Mouse (Mus musculus): ENCODE measurements around the gene Ndufb7. TPM values are rescaled to one million over a fixed set of nuclear protein-coding genes. Genes with fewer than 3 reads are reported as not detected.
A peak's percentile ranks its signal among the peaks of the same experiment; 100 is the strongest.

The Ndufb7 gene
- total and polyA plus RNA-seq, 2 experiments from 2014 or later, result 155 to 392 TPM

DNA sequence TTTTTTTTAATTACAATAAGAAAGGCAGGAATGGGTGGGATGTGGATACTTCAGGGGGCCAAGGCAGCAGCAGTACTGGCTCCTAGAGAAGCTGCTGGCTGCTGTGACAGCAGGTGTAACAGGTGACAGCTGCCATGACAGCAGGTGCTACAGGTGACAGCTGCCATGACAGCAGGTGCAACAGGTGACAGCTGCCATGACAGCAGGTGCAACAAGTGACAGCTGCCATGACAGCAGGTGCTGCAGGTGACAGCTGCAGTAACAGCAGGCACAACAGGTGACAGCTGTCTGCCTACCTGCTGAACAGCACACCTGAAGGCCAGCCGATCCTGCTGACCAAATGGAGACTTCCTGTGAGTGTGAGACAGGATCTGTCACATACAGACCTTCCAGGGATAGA lies 18.3 kb downstream of the Ndufb7 start:
- Histone ChIP-seq H3K27ac (ENCODE audit: low read depth, low read length) (no peak overlapping the region), H3K36me3 (ENCODE audit: insufficient read depth) (peaks cover 6% of the 10 kb centered on the region; the same call in 1 of the 2 replicates), H3K27me3 (ENCODE audit: insufficient read depth, low read length) (no peaks in the 10 kb centered on the region), H3K4me1 (ENCODE audit: insufficient read depth) (no peaks in the 10 kb centered on the region), H3K9ac (no peak overlapping the region), H3K9me3 (ENCODE audit: low read length) (no peaks in the 10 kb centered on the region), H3K4me3 (ENCODE audit: low read depth, low read length) (no peak overlapping the region), H3K4me2 (ENCODE audit: low read depth) (no peak overlapping the region)
- TF ChIP-seq CTCF (IDR thresholded peaks at IDR 0.05; ENCODE audit: low read depth), result 0 out of 2 replicates have a peak, but pooled peaks have one; percentile 2
- no peak for DNase-seq
- WGBS, result 79% methylated on average over 1 of the region's 1 CpGs
- no peak for ATAC-seq

DNA sequence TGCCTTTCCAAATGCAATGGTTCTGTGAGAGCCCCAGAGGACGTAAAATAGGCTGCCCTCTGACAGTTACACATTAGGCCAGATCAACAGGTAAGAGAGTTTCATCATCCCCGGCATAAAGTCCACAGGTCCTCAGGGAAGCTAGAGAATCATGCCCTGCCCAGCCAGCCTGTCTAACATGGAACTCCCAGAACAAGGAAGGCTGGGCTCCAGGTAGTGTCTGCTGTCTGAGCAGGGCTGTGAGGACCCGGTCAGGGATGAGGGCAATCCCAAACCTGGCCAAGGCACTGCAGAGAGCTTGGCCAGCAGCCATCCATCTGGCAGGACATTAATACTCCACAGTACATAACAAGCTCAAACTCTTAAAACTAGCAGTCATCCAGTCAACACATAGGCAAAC lies 18.9 kb downstream of the Ndufb7 start:
- no peaks in the 10 kb centered on the region for H3K27me3 ChIP-seq (ENCODE audit: insufficient read depth, low read length)
- no peaks in the 10 kb centered on the region for H3K4me1 ChIP-seq (ENCODE audit: insufficient read depth)
- TF ChIP-seq CTCF (IDR thresholded peaks at IDR 0.05; ENCODE audit: low read depth), result no peak
- no peak overlapping the region for H3K4me3 ChIP-seq (ENCODE audit: low read depth, low read length)
- no peak overlapping the region for H3K4me2 ChIP-seq (ENCODE audit: low read depth)
- H3K9ac ChIP-seq, result no peak overlapping the region
- H3K36me3 ChIP-seq (ENCODE audit: insufficient read depth), result peaks cover 6% of the 10 kb centered on the region; the same call in 1 of the 2 replicates
- 81% methylated on average over 3 of the region's 3 CpGs for WGBS
- ATAC-seq, result no peak
- H3K27ac ChIP-seq (ENCODE audit: low read depth, low read length), result no peak overlapping the region
- no peaks in the 10 kb centered on the region for H3K9me3 ChIP-seq (ENCODE audit: low read length)
- no peak for DNase-seq

DNA sequence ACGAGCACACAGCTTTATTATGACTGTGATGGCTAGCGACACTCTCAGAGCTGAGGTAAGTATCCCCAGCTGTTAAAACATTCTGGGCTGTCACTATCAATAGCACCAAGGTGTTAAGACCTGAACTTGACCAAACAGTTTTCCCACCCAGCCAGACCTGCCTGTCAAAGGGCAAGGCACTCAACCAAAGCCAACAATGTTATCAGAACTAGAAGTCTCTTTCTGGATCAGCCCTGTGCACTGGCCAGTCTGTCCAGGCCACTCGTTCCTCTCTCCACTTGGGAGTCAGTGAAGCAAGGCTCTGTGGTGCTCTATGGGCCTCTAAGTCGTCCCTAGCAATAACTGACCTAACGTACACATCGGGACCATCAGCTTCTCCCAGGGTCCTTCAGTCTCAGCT lies 21.2 kb downstream of the Ndufb7 start:
- 90% methylated on average over 6 of the region's 6 CpGs for WGBS

DNA sequence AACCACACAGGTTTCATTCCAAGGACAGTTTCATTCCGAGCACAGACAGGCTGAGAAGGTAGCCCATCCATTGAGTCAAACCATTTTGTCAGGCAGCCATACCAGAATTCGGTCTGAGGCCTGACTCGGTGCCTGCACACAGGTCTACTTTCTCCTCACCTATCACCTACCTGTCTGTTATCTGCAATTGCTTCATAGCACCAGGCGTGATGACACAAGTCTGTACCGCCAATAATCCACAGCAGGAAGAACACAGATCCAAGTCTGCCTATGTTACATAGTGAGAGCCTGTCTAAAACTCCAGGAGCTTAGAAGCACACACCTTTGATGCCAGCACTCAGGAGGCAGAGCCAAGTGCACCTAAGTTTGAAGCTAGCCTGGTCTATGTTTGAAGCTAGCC lies 22.4 kb downstream of the Ndufb7 start:
- 97% methylated on average over 5 of the region's 5 CpGs for WGBS
- DNase-seq, result no peak
- no peak for TF ChIP-seq CTCF (IDR thresholded peaks at IDR 0.05; ENCODE audit: low read depth)
- no peak overlapping the region for H3K9ac ChIP-seq
- H3K36me3 ChIP-seq (ENCODE audit: insufficient read depth), result peaks cover 3% of the 10 kb centered on the region; the same call in 1 of the 2 replicates
- no peak for ATAC-seq
- H3K27ac ChIP-seq (ENCODE audit: low read depth, low read length), result no peak overlapping the region
- H3K27me3 ChIP-seq (ENCODE audit: insufficient read depth, low read length), result no peaks in the 10 kb centered on the region
- H3K9me3 ChIP-seq (ENCODE audit: low read length), result no peaks in the 10 kb centered on the region
- no peak overlapping the region for H3K4me3 ChIP-seq (ENCODE audit: low read depth, low read length)
- peaks cover 14% of the 10 kb centered on the region for H3K4me1 ChIP-seq (ENCODE audit: insufficient read depth)
- H3K4me2 ChIP-seq (ENCODE audit: low read depth), result no peak overlapping the region

More for the DNA sequence above, 21.2 kb downstream of the Ndufb7 start:
- H3K9me3 ChIP-seq (ENCODE audit: low read length), result no peaks in the 10 kb centered on the region
- no peak overlapping the region for H3K4me3 ChIP-seq (ENCODE audit: low read depth, low read length)
- no peak for TF ChIP-seq CTCF (IDR thresholded peaks at IDR 0.05; ENCODE audit: low read depth)
- H3K4me2 ChIP-seq (ENCODE audit: low read depth), result no peak overlapping the region
- H3K36me3 ChIP-seq (ENCODE audit: insufficient read depth), result peaks cover 6% of the 10 kb centered on the region
- no peak overlapping the region for H3K9ac ChIP-seq
- no peak overlapping the region for H3K27ac ChIP-seq (ENCODE audit: low read depth, low read length)
- no peaks in the 10 kb centered on the region for H3K27me3 ChIP-seq (ENCODE audit: insufficient read depth, low read length)
- ATAC-seq, result no peak
- DNase-seq, result no peak
- H3K4me1 ChIP-seq (ENCODE audit: insufficient read depth), result peaks cover 9% of the 10 kb centered on the region

DNA sequence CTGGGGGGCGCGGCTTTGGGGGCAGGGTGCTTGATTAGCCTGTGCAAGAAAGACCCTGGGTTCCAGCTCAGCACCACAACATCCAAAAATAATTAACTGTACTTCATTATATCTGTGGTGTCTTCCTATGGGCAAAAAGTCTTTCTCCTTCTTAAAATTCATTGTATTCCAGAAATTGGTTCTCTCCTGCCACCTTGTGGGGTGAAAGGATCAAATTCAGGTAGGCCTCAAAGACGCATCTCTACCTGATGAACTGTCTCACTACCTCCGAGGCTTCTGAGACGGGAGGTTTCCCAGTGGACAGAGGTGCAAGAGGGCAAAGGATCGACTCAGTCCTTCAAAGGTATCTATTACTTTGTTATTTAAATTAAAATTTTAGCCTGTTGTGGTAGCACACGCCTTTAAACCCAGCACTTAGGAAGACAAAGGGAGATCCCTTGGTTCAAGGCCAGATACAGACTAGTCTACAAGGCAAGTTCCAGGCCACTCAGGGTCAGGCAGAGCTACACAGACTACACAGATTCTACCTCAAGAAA lies 24.1 kb downstream of the Ndufb7 start:
- H3K27ac ChIP-seq (ENCODE audit: low read depth, low read length), result no peak overlapping the region

DNA sequence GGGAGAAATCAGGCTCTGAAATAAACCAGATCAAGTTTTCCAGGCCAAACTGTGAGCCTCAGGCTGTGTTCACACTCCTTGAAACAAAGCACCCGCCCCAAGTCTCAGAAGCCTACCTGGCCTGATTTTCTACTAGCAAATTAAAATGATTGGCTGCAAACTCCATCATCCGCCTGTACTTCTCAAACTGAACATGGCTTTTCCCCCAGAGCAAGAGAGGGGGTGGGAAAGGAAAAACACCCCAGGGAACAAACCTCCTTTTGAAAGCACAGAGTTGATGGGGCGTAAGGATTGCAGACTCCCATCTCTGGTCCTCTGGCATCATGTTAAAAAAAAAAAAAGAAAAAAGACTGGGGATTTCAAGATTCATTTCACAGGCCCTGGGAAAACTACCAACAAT lies 26.2 kb downstream of the Ndufb7 start:
- Histone ChIP-seq H3K27ac (ENCODE audit: low read depth, low read length) (no peak overlapping the region), H3K4me2 (ENCODE audit: low read depth) (peak overlapping the region; percentile 68), H3K4me3 (ENCODE audit: low read depth, low read length) (peak overlapping the region; percentile 63), H3K9me3 (ENCODE audit: low read length) (no peaks in the 10 kb centered on the region), H3K36me3 (ENCODE audit: insufficient read depth) (peaks cover 3% of the 10 kb centered on the region; the same call in 1 of the 2 replicates), H3K27me3 (ENCODE audit: insufficient read depth, low read length) (no peaks in the 10 kb centered on the region), H3K4me1 (ENCODE audit: insufficient read depth) (peaks cover 14% of the 10 kb centered on the region), H3K9ac (peak overlapping the region; percentile 71)
- TF ChIP-seq CTCF (IDR thresholded peaks at IDR 0.05; ENCODE audit: low read depth), result no peak
- WGBS, result 43% methylated on average over 3 of the region's 3 CpGs
- ATAC-seq (no peak), DNase-seq (no peak)

More for the DNA sequence above, 24.1 kb downstream of the Ndufb7 start:
- no peak for DNase-seq
- H3K9me3 ChIP-seq (ENCODE audit: low read length), result no peaks in the 10 kb centered on the region
- no peaks in the 10 kb centered on the region for H3K27me3 ChIP-seq (ENCODE audit: insufficient read depth, low read length)
- no peak overlapping the region for H3K9ac ChIP-seq
- ATAC-seq, result no peak
- peaks cover 14% of the 10 kb centered on the region for H3K4me1 ChIP-seq (ENCODE audit: insufficient read depth)
- WGBS, result 82% methylated on average over 7 of the region's 7 CpGs
- no peak overlapping the region for H3K4me3 ChIP-seq (ENCODE audit: low read depth, low read length)
- 0 out of 2 replicates have a peak overlapping the region, but pooled peaks have one; percentile 15 for H3K4me2 ChIP-seq (ENCODE audit: low read depth)
- H3K36me3 ChIP-seq (ENCODE audit: insufficient read depth), result peaks cover 3% of the 10 kb centered on the region; the same call in 1 of the 2 replicates
- TF ChIP-seq CTCF (IDR thresholded peaks at IDR 0.05; ENCODE audit: low read depth), result peak; percentile 42

DNA sequence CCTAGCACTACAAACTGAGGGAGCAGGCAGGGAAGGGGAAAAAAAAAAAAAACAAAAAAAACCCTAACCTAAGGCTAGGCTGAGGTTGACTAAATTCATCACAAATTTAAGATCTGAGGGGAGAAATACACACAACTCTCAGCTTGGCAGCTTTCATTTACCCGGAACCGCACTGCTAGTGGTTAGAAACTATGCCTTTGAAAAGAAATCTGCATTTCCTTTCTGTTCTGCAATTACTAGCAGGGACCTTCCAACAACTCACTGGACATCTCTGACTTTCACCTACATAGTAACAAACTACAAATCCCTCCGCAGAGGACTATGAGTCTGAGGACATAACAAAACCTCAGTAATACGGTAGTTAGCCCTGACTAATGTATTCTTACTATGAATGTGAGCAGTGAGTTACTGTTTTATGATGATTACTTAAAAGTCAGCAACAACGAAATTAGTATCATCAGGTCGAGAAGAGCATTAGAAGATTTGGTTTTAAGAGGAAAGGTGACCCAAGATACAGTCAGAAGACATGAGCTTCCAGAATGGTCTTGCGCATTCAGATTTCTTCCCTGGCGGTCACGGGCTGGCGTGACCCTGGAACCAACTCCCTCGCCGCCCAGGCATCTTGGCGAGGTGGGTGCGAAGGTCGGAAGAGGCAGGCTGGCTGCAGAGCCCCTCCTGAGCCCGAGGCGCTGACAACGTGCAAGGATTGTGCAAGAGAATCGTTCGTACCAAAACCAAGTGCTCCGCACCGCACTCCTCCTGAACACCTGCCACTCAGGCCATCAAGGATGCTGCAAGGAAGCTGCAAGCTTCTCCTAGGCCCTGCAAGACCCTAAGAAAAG lies 27.1 kb downstream of the Ndufb7 start:
- peak overlapping the region; percentile 92 for H3K27ac ChIP-seq (ENCODE audit: low read depth, low read length)
- no peaks in the 10 kb centered on the region for H3K27me3 ChIP-seq (ENCODE audit: insufficient read depth, low read length)
- DNase-seq, result no peak
- 4% methylated on average over 22 of the region's 22 CpGs for WGBS
- no peak for TF ChIP-seq CTCF (IDR thresholded peaks at IDR 0.05; ENCODE audit: low read depth)
- peak overlapping the region; percentile 68 for H3K4me2 ChIP-seq (ENCODE audit: low read depth)
- peak overlapping the region; percentile 63 for H3K4me3 ChIP-seq (ENCODE audit: low read depth, low read length)
- no peak for ATAC-seq
- H3K36me3 ChIP-seq (ENCODE audit: insufficient read depth), result no peaks in the 10 kb centered on the region; the same call in 1 of the 2 replicates
- H3K9me3 ChIP-seq (ENCODE audit: low read length), result no peaks in the 10 kb centered on the region
- peaks cover 14% of the 10 kb centered on the region for H3K4me1 ChIP-seq (ENCODE audit: insufficient read depth)
- peak overlapping the region; percentile 71 for H3K9ac ChIP-seq

All from forebrain, postnatal 0 days (tissue).